Mouse (Mus musculus): ENCODE measurements around the gene Thumpd1.
"Not testable (repeated sequence)": the region's sequence is repeated elsewhere in the genome, so short reads cannot be mapped to it uniquely, and the experiment has no call there.

The Thumpd1 gene

DNA sequence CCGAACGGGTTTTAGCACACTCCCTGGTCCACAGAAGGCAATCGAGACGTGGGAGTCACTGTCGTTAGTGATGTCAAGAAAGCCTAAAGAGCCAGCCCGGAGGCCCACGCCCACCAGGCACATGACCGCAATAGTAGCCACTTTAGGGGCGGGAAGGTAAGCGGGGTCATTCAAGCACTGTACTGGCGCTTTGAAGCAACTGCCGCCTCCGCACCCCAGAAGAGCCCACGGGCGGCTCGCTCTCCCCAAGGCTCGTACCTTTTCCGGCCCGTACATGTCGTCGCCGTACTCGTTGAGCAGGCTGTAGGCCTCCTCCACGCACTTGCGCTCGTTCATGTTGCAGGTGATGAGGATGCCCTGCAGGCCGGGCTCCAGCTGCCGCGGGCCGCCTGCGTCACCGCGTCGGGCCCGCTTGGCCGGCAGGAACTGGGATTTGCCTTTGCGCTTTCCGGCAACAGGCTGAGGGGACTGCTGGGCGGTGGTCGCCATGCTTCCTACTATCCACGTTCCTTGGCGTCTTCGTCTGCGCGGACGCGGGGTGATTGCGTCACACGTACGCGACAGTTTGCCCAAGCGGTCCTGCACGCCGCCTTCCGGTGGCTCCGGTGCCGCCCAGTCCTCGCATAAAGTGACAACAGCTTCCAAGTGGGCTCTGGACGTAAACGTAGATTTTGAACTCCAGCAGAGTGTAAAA is at the start of gene Thumpd1:
Gene Thumpd1 (minus strand): TSS at position 546 of the 694 bp plus-strand sequence.
- ATAC-seq (ENCODE audit: low TSS enrichment), result peak; percentile 94

DNA sequence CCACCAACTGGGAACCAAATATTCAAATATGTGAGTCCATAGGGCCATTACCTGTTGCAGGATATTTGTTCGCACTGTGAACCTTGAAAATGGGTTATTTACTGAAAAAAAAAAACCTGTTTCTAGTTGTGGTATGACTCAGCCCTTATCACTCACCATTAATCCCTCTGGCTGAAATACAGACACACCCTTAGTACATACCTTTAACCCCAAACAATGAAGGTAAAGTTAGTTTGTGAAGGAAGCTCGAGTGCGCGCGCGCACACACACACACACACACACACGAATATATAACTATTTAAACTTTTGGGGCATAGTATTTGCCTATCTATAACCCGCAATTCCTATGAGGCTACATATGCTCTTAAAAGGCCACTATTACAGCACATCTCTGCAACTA is 49.3 kb upstream of the Thumpd1 start:
- ATAC-seq (ENCODE audit: low TSS enrichment), result no peak

DNA sequence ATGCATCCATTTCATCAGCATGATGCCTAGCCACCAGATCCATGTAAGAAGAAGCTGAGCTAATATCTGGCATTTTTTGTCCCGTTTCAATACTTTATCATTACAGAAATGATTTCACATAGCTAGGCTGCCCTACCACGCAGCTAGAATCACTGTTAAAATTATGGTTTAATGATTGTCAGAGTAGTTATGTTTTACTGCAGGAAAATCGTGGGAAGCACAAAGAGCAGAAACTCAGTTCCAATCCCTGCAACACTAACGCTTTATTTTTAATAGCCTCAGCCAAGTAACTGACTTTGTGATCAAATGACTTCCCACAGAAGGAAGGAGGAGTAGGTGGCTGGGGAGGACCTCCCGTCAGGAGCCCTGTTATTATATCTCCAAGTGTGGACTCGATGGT is 46.4 kb upstream of the Thumpd1 start:
- ATAC-seq (ENCODE audit: low TSS enrichment), result no peak

DNA sequence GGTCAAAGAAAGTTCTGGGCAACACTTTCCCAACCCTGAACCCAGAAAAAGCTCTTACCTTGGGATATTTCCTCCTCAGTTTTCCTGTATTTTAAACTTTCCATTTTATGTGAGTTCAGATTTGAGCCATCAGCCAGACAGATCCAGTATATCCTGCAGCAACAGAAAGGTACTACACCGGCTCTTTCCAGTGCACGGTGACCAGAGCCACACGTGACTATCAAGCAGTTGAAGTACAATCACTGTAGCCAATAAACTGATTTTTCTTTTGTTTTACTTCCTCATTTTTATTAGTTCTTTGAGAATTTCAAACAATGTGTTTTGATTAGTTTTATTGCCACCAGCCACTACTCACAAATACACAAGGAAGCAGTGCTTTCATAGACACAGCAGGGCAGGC is 43.8 kb upstream of the Thumpd1 start:
- ATAC-seq (ENCODE audit: low TSS enrichment), result no peak

DNA sequence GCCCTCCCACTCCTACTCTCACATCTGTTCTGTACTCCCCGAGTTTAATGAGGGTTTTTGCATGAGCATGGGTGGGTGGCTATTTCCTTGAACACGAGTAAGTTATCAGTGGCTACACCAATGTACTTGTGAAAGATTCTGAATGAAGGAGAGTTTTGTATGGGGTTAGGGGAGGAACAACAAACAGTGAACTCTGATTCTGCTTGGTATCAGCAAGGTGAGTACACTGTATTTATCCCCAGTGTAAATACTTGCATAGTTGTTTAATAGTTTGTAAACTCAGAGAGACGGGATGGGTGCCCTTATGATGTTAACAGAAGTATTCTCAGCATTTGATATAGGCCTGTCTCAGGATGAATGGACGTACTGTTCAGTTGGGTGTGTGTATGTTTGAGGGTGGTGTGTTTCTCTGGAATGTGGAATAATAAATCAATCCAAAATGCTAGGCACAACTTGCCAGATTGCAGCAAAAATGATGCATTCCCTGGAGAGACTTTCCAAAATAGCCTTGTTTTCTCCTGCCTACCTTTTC is 41.6 kb upstream of the Thumpd1 start:
- no peak for ATAC-seq (ENCODE audit: low TSS enrichment)

DNA sequence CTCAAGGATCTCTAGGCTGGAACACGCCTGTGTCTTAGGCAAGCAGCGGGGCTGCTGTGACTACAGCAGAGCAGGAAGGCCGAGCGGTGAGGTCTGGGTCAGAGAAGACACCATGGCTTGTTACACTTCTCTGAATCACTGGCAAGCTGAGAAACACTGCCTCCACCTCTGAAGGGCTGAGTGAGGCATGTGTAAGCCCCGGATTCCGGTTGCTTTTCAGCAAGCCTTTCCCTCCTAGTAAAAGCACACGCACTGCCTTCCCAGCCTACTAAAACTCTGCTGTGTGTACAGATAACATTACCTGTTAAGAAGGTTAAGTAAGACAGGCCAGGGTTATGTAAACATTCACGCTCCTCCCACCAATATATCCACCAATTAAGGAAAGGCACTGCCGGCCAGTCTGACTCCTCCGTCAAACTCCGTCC is 39.9 kb upstream of the Thumpd1 start, which contains the start of gene Acsm3:
Gene Acsm3 (plus strand): TSS at position 397 of the 425 bp plus-strand sequence.
- ATAC-seq (ENCODE audit: low TSS enrichment), result no peak

DNA sequence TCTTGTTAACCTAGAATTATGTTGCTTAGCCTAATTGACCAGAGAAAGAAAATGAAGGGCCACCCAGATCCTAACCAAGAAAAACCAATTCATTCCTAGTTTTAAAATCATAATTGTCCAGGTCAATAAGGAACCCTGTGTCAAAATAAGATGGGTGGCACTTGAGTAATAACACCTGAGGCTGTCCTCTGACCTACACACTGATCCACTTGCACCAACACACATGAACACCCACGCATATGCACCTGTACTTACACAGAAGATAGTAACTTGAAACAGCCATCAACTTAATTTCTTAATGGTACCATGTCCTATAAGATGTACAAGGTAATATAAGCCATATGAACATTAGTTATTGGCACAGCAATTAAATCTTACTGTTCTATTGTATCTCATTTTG is 33.1 kb upstream of the Thumpd1 start:
- no peak for ATAC-seq (ENCODE audit: low TSS enrichment)

DNA sequence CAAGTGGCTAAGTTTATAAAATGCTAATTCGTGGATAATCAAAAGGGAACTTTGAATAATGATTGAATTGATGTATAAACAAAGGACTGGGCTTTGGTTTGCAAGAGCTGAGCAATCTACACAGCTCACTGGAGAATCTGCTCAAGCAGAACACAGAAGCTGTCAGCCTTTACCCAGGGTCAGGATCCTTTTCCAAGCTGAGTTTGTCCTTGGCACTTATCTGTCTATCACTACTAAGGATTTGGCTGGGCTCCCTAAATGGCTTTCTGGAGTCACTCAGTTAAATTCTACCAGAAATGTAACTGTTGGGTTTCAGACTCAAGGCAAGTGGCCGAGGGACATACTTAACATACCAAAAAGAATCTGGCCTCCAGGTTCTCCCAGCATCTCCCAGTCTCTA is 29.3 kb upstream of the Thumpd1 start:
- no peak for ATAC-seq (ENCODE audit: low TSS enrichment)

DNA sequence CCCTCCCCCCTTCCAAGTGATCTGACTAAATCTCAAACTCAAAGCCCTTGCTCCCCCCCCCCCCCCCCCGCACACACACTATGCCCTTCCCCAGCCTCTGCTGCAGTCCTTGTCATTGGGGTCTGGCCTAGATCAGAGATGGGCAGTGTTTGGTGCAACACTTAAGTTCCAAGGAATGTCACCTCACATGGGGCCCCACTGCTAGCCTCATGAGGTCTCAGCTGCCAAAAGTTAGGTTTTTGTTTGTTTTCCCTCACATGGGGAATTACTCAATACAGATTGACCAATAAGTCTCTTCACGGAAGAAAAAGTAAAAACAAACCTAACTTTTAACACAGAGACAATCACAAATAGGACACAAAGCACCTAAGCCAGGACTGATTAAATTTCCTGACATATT is 28.2 kb upstream of the Thumpd1 start:
- no peak for ATAC-seq (ENCODE audit: low TSS enrichment)

DNA sequence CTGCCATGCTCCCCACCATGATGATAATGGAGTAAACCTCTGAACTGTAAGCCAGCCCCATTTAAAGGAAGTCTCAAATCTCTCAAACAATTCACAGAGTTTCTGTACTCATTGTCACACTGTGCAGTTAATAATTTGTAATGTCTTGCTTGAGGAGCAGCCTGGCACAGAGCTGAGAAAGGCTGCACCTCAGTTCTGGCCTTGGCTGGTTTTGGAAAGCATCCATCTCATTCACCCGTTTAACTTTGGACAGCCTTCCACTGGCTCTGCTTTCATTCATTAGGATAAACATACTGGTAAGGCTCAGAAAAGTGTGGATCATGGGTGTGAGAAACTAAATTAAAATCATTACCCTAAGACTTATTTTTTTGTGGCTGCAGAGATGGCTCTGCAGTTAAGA is 25.3 kb upstream of the Thumpd1 start:
- ATAC-seq (ENCODE audit: low TSS enrichment), result no peak

DNA sequence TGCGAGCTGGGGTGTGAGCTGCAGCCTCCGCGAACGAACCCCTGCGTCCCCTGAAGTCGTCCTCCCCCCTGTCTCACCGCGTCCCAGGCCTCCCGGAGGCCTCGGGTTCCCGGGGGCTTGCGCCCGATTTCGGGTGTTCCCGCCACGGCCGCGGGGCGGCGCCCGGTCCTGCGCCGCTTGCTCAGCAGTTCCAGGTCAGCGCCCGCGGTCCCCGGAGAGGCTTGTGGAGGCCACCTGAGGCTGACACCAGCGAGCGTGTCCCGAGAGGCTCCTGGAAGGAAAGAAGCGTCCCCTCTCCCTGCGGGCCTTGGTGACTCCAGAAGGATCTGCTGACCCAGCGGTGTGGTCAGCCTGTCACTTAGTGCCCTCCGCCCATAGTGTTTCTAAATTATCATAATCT is 23.7 kb upstream of the Thumpd1 start:
- ATAC-seq (ENCODE audit: low TSS enrichment), result no peak

DNA sequence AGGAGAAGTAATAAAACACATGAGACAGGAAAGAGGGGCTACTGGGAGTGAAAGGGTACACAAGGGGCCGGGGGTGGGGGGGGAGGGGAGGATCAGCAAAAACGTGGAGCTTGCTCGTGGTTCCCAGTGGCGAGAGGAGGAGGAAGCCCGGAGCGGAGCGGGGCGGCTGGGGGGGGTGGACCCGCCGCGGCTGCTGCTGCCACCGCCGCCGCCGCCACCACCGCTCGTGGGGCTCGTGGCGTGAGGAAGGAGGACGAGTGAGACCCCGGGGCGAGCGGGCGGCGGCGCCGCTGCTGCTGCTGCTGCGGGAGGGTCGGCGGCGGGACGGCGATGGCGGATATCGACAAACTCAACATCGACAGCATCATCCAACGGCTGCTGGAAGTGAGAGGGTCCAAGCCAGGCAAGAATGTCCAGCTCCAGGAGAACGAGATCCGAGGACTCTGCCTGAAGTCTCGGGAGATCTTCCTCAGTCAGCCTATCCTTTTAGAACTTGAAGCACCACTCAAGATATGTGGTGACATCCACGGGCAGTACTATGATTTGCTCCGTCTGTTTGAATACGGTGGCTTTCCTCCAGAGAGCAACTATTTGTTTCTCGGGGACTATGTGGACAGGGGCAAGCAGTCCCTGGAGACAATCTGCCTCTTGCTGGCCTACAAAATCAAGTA is 19.3 kb upstream of the Thumpd1 start:
- ATAC-seq (ENCODE audit: low TSS enrichment), result not testable (repeated sequence)

DNA sequence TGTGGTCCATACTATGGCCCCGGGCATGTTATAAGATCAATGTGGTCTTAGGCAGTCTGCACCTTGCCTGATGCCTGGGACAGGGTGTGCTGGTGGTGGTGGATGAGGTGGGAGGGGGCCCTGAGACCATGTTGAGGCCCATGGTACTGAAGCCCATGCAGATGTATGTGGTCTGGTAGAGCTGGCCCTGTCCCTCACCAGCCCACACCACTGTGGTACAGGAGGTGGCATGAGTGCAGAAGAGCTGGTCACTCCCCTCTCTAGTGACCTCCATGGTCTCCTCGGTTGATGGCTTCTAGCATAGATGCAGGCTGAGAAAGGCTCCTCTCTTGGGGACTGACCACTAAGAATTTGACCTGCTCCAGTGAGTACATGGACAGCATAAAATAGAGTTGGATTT is 18.3 kb upstream of the Thumpd1 start:
- no peak for ATAC-seq (ENCODE audit: low TSS enrichment)

DNA sequence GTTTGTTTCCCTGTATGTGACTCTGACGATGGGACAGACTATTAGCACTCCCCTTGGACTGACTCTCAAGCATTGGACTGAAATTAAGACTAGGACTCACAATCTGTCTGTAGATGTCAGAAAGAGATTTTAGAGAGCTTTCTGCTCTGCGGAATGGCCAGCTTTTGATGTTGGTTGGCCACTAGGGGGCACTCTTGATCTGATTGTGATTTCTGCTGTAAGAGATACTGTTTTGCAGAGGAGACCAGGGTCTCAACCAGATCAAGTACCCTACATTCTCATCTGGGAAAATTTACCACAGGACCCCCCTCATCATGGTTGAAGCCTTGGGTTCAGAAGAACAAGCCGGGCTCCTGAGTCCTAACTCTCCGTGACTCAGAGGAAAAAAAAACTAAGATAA is 10.7 kb upstream of the Thumpd1 start:
- not testable (repeated sequence) for ATAC-seq (ENCODE audit: low TSS enrichment)

DNA sequence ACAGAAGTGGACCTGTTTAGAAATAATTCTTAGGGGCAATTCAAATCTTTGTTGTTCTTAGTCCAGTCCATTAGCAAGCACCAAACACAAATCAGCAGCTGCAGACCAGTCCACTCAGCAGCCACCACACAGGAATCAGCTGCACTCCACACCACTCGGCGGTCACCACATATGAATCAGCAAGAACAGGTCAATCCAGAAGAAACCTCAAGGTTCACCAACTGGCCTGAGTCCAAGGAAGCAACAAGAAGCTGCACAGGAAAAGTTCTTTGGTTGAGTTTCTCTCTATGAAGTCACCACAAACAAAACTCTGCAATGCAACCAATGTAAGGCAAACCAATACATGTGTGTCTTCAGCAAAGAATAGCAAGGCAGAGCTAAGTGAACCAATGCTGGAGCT is 7.0 kb upstream of the Thumpd1 start:
- ATAC-seq (ENCODE audit: low TSS enrichment), result no peak

DNA sequence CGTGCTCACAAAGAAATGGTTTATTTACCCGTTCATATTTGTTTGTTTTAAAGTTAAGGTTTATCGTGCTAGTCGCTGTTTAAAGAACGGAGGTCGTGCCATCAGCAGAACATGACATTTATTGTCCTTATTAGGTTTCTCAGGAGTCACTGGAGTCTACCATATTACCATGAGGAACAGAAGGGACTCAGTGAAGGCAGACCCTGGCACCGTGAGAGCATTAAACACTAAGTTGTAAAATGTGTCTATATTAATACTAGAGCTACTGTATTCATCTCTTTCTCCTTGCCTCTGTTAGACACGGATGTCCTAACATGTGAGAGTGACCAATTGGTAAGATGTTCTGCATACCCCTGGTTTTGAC is 331 bp upstream of the Thumpd1 start:
- ATAC-seq (ENCODE audit: low TSS enrichment), result peak; percentile 35

DNA sequence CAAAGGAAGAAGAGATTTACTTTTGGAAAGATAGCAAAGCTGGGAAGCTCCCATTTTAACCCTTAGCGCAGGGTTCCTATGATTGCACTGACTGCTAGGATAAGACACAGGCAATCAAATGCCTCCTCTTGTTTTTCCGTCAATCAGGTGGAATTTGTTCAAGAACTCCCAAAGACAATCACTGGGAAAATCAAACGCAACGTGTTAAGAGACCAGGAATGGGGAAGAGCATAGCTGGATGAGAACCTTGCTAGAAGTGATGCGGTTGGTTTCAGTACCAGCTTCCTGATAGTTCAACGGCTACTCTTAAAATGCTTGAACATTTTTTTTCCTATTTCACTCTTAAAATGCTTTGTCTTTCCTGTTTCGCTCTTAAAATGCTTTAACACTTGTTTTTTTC is 6.5 kb downstream of the Thumpd1 start:
- no peak for ATAC-seq (ENCODE audit: low TSS enrichment)

DNA sequence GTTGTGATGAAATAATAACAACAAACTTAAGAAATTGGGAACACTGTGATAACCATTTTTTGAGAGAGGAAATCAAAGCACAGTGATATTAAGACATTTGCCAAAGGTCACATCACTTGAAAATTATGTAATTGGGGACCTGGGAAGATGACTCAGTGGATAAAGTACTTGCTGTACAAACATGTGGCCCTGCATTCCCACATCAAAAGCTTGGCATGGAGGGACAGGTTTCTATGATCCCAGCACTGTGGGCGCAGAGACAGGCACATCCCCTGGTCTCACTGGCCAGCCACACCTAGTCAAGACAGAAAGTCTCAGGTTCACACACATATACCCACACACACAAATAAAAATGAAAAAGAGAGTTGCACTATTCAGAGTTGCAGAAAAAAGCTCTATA is 25.7 kb downstream of the Thumpd1 start:
- no peak for ATAC-seq (ENCODE audit: low TSS enrichment)

DNA sequence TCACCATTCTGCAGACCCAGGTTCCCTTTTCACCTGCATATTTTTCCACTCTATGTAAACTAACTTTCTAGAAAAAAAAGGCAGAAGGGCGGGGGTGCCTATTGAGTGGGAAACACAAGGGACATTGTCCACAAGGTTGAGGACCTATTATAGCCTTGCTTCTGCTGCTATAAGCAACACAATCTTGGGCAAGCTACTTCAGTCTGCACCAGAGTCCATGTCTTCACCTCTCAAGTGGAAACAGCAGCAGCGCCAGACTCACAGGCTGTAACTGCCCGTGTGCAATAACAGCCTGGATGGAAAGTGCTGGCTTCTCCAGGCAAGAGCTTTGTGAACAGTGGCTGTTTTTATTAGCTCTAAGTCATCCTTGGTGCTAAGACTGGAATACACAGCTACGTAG is 28.3 kb downstream of the Thumpd1 start:
- ATAC-seq (ENCODE audit: low TSS enrichment), result no peak

DNA sequence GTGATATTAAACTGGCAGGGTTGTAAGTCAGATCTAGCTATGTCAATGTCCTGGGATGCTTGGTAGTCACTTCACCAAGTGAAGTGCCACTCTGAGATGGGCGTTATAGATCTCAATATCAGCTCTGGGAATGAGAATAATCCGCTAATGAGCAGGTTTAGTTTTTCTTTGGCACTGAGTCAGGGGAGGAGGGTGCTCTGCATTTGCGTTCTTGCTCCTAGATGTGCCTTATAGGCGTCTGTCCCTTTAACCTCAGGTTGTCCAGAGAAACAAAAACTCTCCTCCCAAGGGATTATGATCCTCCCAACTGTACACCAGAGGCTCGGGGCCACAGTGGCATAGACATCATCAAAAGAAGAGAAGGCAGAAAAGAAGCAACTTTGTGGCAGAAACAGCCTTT is 30.9 kb downstream of the Thumpd1 start, which contains the start of gene Acsm4:
Gene Acsm4 (plus strand): TSS at position 301 of the 400 bp plus-strand sequence.
- ATAC-seq (ENCODE audit: low TSS enrichment), result no peak

DNA sequence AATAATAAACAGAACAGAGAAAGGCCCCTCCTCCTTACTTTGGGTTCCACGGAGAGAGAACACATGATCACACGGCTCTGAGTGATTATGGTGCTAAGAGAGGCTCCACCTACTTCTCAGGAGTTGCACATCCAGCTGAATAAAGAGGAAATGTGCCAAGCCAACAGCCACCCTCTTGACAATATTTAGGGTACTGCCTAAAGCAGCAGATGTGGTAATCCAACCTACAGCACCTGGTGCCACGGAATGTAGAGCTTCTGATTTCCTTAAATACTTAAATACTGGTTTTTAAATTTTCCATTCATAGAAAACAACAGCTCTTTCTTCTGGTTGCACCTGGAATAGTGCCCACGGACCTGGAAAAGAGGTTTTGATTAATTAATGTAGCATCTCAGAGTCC is 37.9 kb downstream of the Thumpd1 start:
- ATAC-seq (ENCODE audit: low TSS enrichment), result no peak

DNA sequence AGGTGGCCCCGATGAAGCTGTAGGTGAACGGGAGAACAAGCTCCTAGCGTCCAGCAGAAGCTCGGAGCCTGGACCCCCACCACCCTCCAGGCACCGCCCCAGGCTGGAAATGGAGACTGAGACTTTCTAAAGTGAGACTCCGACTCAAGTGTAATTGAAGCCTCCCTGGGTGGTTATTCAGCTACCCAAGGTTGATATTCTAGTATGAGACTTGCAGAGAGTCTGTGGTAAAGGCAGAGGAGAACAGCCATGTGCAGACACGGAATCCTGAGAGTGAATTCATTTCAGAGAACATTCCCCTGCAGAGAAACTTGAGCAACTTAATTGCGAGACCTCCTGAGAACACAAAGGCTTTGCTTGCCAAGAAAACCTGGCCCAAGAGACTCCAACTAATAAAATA is 40.5 kb downstream of the Thumpd1 start:
- ATAC-seq (ENCODE audit: low TSS enrichment), result no peak

DNA sequence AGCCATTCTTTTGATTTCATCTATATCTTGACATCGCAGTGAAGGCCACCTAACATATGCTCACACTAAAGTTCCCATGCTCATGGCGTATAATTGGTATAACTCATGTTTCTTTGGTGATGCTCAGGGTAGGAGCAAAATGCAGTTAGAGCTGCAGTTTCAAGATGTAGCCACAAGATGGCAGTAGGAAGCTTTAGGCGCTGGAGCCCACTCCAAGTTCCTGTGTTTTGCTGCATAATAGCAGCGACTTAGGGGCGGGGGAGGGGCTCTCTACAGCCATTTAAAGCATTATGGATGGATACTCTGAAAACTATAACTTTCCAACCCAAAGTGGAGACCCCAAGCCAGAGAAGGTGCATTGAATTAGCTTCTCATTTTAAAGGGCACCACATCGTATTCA is 47.1 kb downstream of the Thumpd1 start:
- ATAC-seq (ENCODE audit: low TSS enrichment), result peak; percentile 85

Measured in frontal cortex, adult (tissue).